Mouse (Mus musculus) heart, postnatal 0 days (tissue): Measurements from ENCODE around the gene Spock1.

Source experiments
- CTCF ChIP-seq: IDR thresholded peaks from 2 replicates; pipeline ENCODE4 v1.5.1; 2016; ENCODE audit warnings: antibody characterized with exemption, control low read depth, low read depth
- EP300 ChIP-seq: IDR thresholded peaks from 2 replicates; pipeline ENCODE4 v1.6.1; 2016; ENCODE audit warnings: antibody characterized with exemption, low read depth

DNA sequence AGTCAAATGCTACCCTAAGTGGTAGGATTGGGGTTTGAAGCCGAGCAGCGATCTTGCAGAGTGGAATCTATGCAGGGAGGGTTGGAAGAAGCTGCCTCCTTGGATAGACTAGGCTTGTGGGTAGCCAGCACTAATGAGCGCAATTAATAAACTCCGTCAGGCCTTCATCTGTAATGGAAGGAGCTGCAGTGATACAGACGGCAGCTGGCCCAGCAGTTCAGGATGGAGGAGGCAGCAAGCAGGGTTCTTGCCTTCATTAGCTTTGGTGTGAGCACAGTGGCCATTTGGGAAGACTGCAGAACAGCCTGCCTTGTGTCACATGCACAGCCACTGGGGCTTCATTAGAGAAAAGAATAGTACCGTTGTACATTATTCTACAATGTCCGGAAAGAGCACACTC is 459.2 kb downstream of the Spock1 start:
- TF ChIP-seq CTCF (no peak), EP300 (no peak)
